Mouse (Mus musculus) limb, embryonic 10.5 days (tissue): ENCODE results near the gene Ogfod2. TPM values are rescaled to one million over a fixed set of nuclear protein-coding genes. Genes with fewer than 3 reads are reported as not detected.

Source experiments
- DNase-seq: peaks from one replicate; pipeline ENCODE4 v3.0.0-alpha.2; 2017; ENCODE audit warnings: low spot score
- H3K27ac ChIP-seq: fragments of 300-500 bp; sonication (generic); 2 replicates; pipeline ENCODE4 v1.5.1; 2016; ENCODE audit warnings: mild to moderate bottlenecking
- H3K27me3 ChIP-seq: fragments of 300-500 bp; sonication (generic); 2 replicates; pipeline ENCODE4 v1.6.1; 2016; ENCODE audit warnings: low read depth, mild to moderate bottlenecking; ENCODE audit not compliant: poor library complexity, severe bottlenecking
- H3K36me3 ChIP-seq: fragments of 300-500 bp; sonication (generic); 2 replicates; pipeline ENCODE4 v1.6.1; 2016; ENCODE audit warnings: mild to moderate bottlenecking, moderate library complexity
- H3K4me1 ChIP-seq: fragments of 300-500 bp; sonication (generic); 2 replicates; pipeline ENCODE4 v1.6.1; 2016
- H3K4me3 ChIP-seq: fragments of 300-500 bp; sonication (generic); 2 replicates; pipeline ENCODE4 v1.5.1; 2016; ENCODE audit warnings: mild to moderate bottlenecking, moderate library complexity
- H3K9me3 ChIP-seq: fragments of 300-500 bp; sonication (generic); replicated peaks from 2 replicates; pipeline ENCODE4 v1.6.1; 2016; ENCODE audit warnings: mild to moderate bottlenecking
- WGBS: fragments of 180-500 bp; shearing (Covaris S2); methylation state at CpG from one replicate; pipeline ENCODE4 v1.1.7; 2016; 5-methylcytosine and 5-hydroxymethylcytosine counted together
- polyA plus RNA-seq: library from polyadenylated mRNA; unstranded; fragments of >200 nt; fragmentation: Nextera tagmentation; extraction: Ambion mirVana; gene quantifications from 2 replicates; pipeline ENCODE4 v1.2.1, GENCODE M21; 2016

Ogfod2 gene
- polyA plus RNA-seq, 1 experiment from 2014 or later = 16.2 TPM

GRCm38 (mm10) chr5:124083850-124084587 is 28.1 kb upstream of the Ogfod2 start:
- Histone ChIP-seq H3K9me3 (no peaks in the 10 kb centered on the region), H3K4me3 (no peak overlapping the region), H3K27me3 (no peaks in the 10 kb centered on the region), H3K4me1 (peaks cover 4% of the 10 kb centered on the region; the same call in 1 of the 2 replicates), H3K36me3 (no peaks in the 10 kb centered on the region), H3K27ac (no peak overlapping the region; the same call in 1 of the 2 replicates)
- WGBS = 88% methylated on average over 14 of the region's 14 CpGs
- no peak for DNase-seq

- Histone ChIP-seq H3K9me3 (no peaks in the 10 kb centered on the region), H3K36me3 (no peaks in the 10 kb centered on the region), H3K27ac (no peak overlapping the region; the same call in 1 of the 2 replicates), H3K4me1 (no peaks in the 10 kb centered on the region), H3K27me3 (no peaks in the 10 kb centered on the region), H3K4me3 (no peak overlapping the region)
- 41% methylated on average over 11 of the region's 11 CpGs for WGBS
- DNase-seq = peak; percentile 92
Observed at GRCm38 (mm10) chr5:124084588-124085173, 27.4 kb upstream of the Ogfod2 start.

- no peaks in the 10 kb centered on the region for H3K4me1 ChIP-seq
- H3K36me3 ChIP-seq = no peaks in the 10 kb centered on the region
- H3K9me3 ChIP-seq = no peaks in the 10 kb centered on the region
- DNase-seq = no peak
- no peak overlapping the region for H3K4me3 ChIP-seq
- 86% methylated on average over 3 of the region's 3 CpGs for WGBS
- no peaks in the 10 kb centered on the region for H3K27me3 ChIP-seq
- H3K27ac ChIP-seq = no peak overlapping the region
Observed at GRCm38 (mm10) chr5:124085513-124085912, 26.6 kb upstream of the Ogfod2 start.

- WGBS = 86% methylated on average over 4 of the region's 4 CpGs
- no peak overlapping the region for H3K27ac ChIP-seq
- H3K36me3 ChIP-seq = no peaks in the 10 kb centered on the region
- no peaks in the 10 kb centered on the region for H3K27me3 ChIP-seq
- H3K4me3 ChIP-seq = no peak overlapping the region
- H3K4me1 ChIP-seq = no peaks in the 10 kb centered on the region
- H3K9me3 ChIP-seq = no peaks in the 10 kb centered on the region
- no peak for DNase-seq
Observed at GRCm38 (mm10) chr5:124086876-124087275, 25.2 kb upstream of the Ogfod2 start.

GRCm38 (mm10) chr5:124089868-124090267 is 22.2 kb upstream of the Ogfod2 start:
- WGBS = 86% methylated on average over 23 of the region's 23 CpGs

GRCm38 (mm10) chr5:124091951-124092406 is 20.1 kb upstream of the Ogfod2 start:
- Histone ChIP-seq H3K27ac (no peak overlapping the region), H3K9me3 (no peaks in the 10 kb centered on the region), H3K36me3 (no peaks in the 10 kb centered on the region), H3K4me1 (peaks cover 16% of the 10 kb centered on the region), H3K27me3 (peaks cover 30% of the 10 kb centered on the region), H3K4me3 (no peak overlapping the region)
- WGBS = 67% methylated on average over 9 of the region's 9 CpGs
- no peak for DNase-seq

More at GRCm38 (mm10) chr5:124089868-124090267, 22.2 kb upstream of the Ogfod2 start:
- Histone ChIP-seq H3K27ac (no peak overlapping the region), H3K27me3 (peaks cover 18% of the 10 kb centered on the region), H3K36me3 (no peaks in the 10 kb centered on the region), H3K9me3 (no peaks in the 10 kb centered on the region), H3K4me3 (no peak overlapping the region), H3K4me1 (peaks cover 4% of the 10 kb centered on the region; the same call in 1 of the 2 replicates)
- DNase-seq = no peak

GRCm38 (mm10) chr5:124093120-124093794 is 18.8 kb upstream of the Ogfod2 start:
- Histone ChIP-seq H3K9me3 (no peaks in the 10 kb centered on the region), H3K27ac (no peak overlapping the region), H3K27me3 (peaks cover 30% of the 10 kb centered on the region), H3K4me1 (peaks cover 16% of the 10 kb centered on the region), H3K36me3 (no peaks in the 10 kb centered on the region), H3K4me3 (no peak overlapping the region)
- no peak for DNase-seq
- WGBS = 80% methylated on average over 11 of the region's 11 CpGs

GRCm38 (mm10) chr5:124093852-124094604 is 18.1 kb upstream of the Ogfod2 start:
- Histone ChIP-seq H3K4me1 (peaks cover 16% of the 10 kb centered on the region), H3K27me3 (peaks cover 30% of the 10 kb centered on the region), H3K36me3 (no peaks in the 10 kb centered on the region), H3K4me3 (no peak overlapping the region), H3K9me3 (no peaks in the 10 kb centered on the region), H3K27ac (no peak overlapping the region)
- no peak for DNase-seq
- WGBS = 86% methylated on average over 12 of the region's 12 CpGs

GRCm38 (mm10) chr5:124095077-124095581 is 17.0 kb upstream of the Ogfod2 start:
- H3K27ac ChIP-seq = 0 out of 2 replicates have a peak overlapping the region, but pooled peaks have one; percentile 10
- H3K36me3 ChIP-seq = no peaks in the 10 kb centered on the region
- WGBS = 10% methylated on average over 19 of the region's 19 CpGs
- peak overlapping the region; percentile 53 for H3K4me3 ChIP-seq
- peaks cover 16% of the 10 kb centered on the region for H3K4me1 ChIP-seq
- peak; percentile 45 for DNase-seq
- no peaks in the 10 kb centered on the region for H3K9me3 ChIP-seq
- peaks cover 30% of the 10 kb centered on the region for H3K27me3 ChIP-seq

- Histone ChIP-seq H3K4me3 (peak within 1 kb of the TSS; percentile 53), H3K27ac (0 out of 2 replicates have a peak within 1 kb of the TSS, but pooled peaks have one; percentile 10), H3K36me3 (no peaks in the 10 kb centered on the region), H3K4me1 (peaks cover 16% of the 10 kb centered on the region), H3K27me3 (peaks cover 30% of the 10 kb centered on the region), H3K9me3 (no peaks in the 10 kb centered on the region)
- 2% methylated on average over 42 of the region's 42 CpGs for WGBS
- DNase-seq = peak; percentile 85
Observed at GRCm38 (mm10) chr5:124095596-124096232, 16.4 kb upstream of the Ogfod2 start, which contains the start of gene Abcb9. TSS of gene Abcb9 (minus strand) at chr5:124095798.

GRCm38 (mm10) chr5:124098923-124099322 is 13.2 kb upstream of the Ogfod2 start:
- H3K27me3 ChIP-seq = peaks cover 21% of the 10 kb centered on the region
- 84% methylated on average over 2 of the region's 2 CpGs for WGBS
- H3K9me3 ChIP-seq = no peaks in the 10 kb centered on the region
- H3K4me3 ChIP-seq = no peak overlapping the region
- H3K4me1 ChIP-seq = peaks cover 13% of the 10 kb centered on the region
- H3K36me3 ChIP-seq = no peaks in the 10 kb centered on the region
- no peak for DNase-seq
- no peak overlapping the region for H3K27ac ChIP-seq
